Mouse (Mus musculus) neural tube, embryonic 15.5 days (tissue): ENCODE measurements around the gene Nhsl2. TPM values are rescaled to one million over a fixed set of nuclear protein-coding genes. Genes with fewer than 3 reads are reported as not detected.
A peak's percentile ranks its signal among the peaks of the same experiment; 100 is the strongest.

Source experiments
- ATAC-seq: fragments of 200-750 bp; cut with Nextera tagmentation; 2 replicates; pipeline ENCODE4 v1.8.0; 2017; ENCODE audit warnings: mild to moderate bottlenecking, moderate TSS enrichment, moderate library complexity; ENCODE audit not compliant: low FRiP score
- H3K27ac ChIP-seq: fragments of 300-500 bp; sonication (generic); replicated peaks from 2 replicates; pipeline ENCODE4 v1.5.1; 2015; ENCODE audit warnings: mild to moderate bottlenecking, inconsistent platforms
- H3K27me3 ChIP-seq: fragments of 300-500 bp; sonication (generic); replicated peaks from 2 replicates; pipeline ENCODE4 v1.6.1; 2015; ENCODE audit warnings: inconsistent platforms
- H3K36me3 ChIP-seq: fragments of 300-500 bp; sonication (generic); 2 replicates; pipeline ENCODE4 v1.6.1; 2015; ENCODE audit warnings: inconsistent platforms
- H3K4me1 ChIP-seq: fragments of 300-500 bp; sonication (generic); 2 replicates; pipeline ENCODE4 v1.6.1; 2015; ENCODE audit warnings: inconsistent platforms
- H3K4me2 ChIP-seq: fragments of 300-500 bp; sonication (generic); 2 replicates; pipeline ENCODE4 v1.6.1; 2015; ENCODE audit warnings: inconsistent platforms, mild to moderate bottlenecking, moderate library complexity
- H3K4me3 ChIP-seq: fragments of 300-500 bp; sonication (generic); replicated peaks from 2 replicates; pipeline ENCODE4 v1.5.1; 2015; ENCODE audit warnings: mild to moderate bottlenecking, inconsistent platforms
- H3K9ac ChIP-seq: fragments of 300-500 bp; sonication (generic); replicated peaks from 2 replicates; pipeline ENCODE4 v1.6.1; 2015; ENCODE audit warnings: mild to moderate bottlenecking, inconsistent platforms
- H3K9me3 ChIP-seq: fragments of 300-500 bp; sonication (generic); replicated peaks from 2 replicates; pipeline ENCODE4 v1.6.1; 2016; ENCODE audit warnings: inconsistent platforms
- WGBS: fragments of 180-500 bp; shearing (Covaris S2); methylation state at CpG from one replicate; pipeline ENCODE4 v1.1.7; 2015; ENCODE audit warnings: mixed read lengths; 5-methylcytosine and 5-hydroxymethylcytosine counted together
- polyA plus RNA-seq: library from polyadenylated mRNA; unstranded; fragments of >200 nt; fragmentation: Nextera tagmentation; extraction: Ambion mirVana; gene quantifications from 2 replicates; pipeline ENCODE4 v1.2.1, GENCODE M21; 2015

The Nhsl2 gene
- polyA plus RNA-seq, 1 experiment from 2014 or later, result 4.7 TPM

DNA sequence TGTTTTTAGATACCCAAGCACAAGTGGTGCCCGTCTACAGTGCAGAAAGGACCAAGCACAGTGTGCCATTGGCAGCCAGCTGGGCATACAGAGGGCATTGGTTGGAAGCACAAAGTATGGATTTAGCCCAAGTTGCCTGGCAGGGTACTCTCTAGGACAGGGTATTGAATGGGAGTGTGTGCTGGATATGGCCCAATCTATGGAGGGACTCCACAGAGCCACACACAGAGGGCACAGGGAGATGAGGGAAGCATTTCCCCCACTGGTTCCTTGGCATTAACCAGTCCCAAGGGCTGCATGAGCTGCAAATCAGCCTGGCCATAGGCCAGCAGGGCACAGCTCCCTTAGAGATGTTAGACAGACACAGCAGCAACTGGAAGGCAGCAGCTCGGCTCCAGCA is 79.9 kb downstream of the Nhsl2 start:
- 69% methylated on average over 2 of the region's 2 CpGs for WGBS
- H3K27ac ChIP-seq, result no peak overlapping the region
- peak; percentile 45; the same call in 1 of the 2 replicates for ATAC-seq
- H3K9ac ChIP-seq, result no peak overlapping the region
- no peaks in the 10 kb centered on the region for H3K36me3 ChIP-seq
- H3K27me3 ChIP-seq, result peaks cover 18% of the 10 kb centered on the region; the same call in 1 of the 2 replicates
- no peaks in the 10 kb centered on the region for H3K4me1 ChIP-seq
- H3K4me2 ChIP-seq, result no peak overlapping the region
- no peak overlapping the region for H3K4me3 ChIP-seq
- H3K9me3 ChIP-seq, result no peaks in the 10 kb centered on the region

DNA sequence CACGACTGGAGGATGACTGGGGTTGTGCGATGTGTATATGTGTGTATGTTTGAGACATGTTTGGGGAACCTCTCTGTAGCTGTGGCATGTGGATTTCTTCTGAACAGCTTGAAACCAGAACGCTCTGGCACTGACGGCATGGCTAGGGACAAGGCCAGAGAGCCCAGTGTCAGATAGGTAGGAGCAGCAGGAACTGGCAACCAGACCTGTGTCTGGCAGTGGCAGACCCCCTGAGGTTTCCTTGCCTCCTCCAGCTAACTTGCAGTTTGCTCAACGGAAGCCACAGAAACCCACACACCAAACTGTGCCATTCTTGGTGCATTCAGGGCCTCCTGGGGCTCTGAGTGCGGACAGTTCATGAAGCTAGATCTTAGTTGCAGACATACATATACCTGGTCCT is 81.1 kb downstream of the Nhsl2 start:
- peaks cover 18% of the 10 kb centered on the region; the same call in 1 of the 2 replicates for H3K27me3 ChIP-seq

DNA sequence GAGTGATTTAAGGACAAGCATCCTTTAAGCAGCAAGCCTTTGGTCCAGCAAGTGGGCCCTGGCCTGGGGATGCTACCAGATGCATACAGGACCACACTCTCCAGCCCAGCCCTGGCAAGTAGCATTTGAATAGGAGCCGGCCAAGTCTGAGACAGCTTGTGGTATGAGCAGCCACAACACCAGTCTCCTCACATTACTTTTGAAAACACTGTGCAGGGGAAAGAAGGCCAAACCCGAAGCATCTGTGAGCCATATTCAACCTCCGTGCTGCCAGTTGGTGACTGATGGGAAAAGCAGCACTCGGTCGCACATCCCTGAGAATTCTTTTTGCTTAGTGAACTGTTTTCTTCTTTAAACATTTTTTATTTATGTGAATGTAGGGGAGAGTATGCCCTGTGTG is 81.8 kb downstream of the Nhsl2 start:
- Histone ChIP-seq H3K4me3 (no peak overlapping the region), H3K4me2 (no peak overlapping the region), H3K36me3 (no peaks in the 10 kb centered on the region), H3K27ac (no peak overlapping the region), H3K9me3 (no peaks in the 10 kb centered on the region), H3K4me1 (no peaks in the 10 kb centered on the region), H3K9ac (no peak overlapping the region), H3K27me3 (peaks cover 19% of the 10 kb centered on the region; the same call in 1 of the 2 replicates)
- 87% methylated on average over 5 of the region's 5 CpGs for WGBS
- ATAC-seq, result no peak

More for the DNA sequence above, 81.1 kb downstream of the Nhsl2 start:
- Histone ChIP-seq H3K4me2 (no peak overlapping the region), H3K27ac (no peak overlapping the region), H3K4me1 (no peaks in the 10 kb centered on the region), H3K36me3 (no peaks in the 10 kb centered on the region), H3K9me3 (no peaks in the 10 kb centered on the region), H3K4me3 (no peak overlapping the region), H3K9ac (no peak overlapping the region)
- ATAC-seq, result no peak
- 93% methylated on average over 6 of the region's 6 CpGs for WGBS

DNA sequence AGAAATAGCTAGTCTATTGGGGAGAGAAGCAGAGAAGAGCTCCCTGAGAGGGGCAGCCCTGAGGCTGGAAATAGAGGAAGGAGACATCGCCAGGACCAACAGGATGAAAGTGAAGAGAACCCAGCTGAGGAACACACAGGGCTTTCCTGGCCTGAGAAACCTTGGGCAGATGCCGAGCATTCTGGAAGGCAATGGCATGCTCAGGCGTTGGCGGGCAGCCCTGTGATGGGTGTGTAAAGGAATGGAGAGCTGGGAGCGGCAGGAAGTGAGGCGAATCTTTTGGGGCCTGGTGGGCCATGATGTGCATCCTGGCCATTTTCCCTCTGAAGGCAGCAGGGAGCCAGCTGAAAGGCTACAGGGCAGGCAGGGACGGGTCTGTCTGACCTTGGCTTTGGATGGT is 83.1 kb downstream of the Nhsl2 start:
- no peaks in the 10 kb centered on the region for H3K36me3 ChIP-seq
- H3K4me3 ChIP-seq, result no peak overlapping the region
- no peaks in the 10 kb centered on the region for H3K9me3 ChIP-seq
- H3K4me2 ChIP-seq, result no peak overlapping the region
- no peak for ATAC-seq
- WGBS, result 87% methylated on average over 7 of the region's 7 CpGs
- peaks cover 25% of the 10 kb centered on the region; the same call in 1 of the 2 replicates for H3K27me3 ChIP-seq
- H3K9ac ChIP-seq, result no peak overlapping the region
- no peak overlapping the region for H3K27ac ChIP-seq
- H3K4me1 ChIP-seq, result no peaks in the 10 kb centered on the region

DNA sequence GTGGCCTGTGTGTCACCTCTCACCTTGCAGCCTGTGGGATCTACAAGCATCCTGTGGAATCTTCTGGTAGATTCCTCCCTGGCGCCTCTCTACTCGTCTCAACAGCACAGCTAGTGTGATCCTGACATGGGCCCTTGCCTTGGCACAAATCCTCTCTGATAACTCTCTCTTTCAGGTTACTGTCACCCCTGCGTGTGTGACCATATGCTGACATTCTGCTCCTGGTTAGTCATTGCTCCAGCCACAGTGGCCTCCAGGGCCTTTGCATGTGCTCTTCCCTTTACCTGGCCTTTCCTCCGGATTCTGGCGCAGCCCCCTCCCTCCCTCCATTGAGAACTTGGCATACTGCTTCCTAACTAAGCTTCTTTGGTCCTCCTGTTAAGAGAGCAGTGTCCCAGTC is 84.2 kb downstream of the Nhsl2 start:
- no peak overlapping the region for H3K4me3 ChIP-seq
- no peak overlapping the region for H3K9ac ChIP-seq
- ATAC-seq, result no peak
- peaks cover 25% of the 10 kb centered on the region; the same call in 1 of the 2 replicates for H3K27me3 ChIP-seq
- no peaks in the 10 kb centered on the region for H3K9me3 ChIP-seq
- H3K27ac ChIP-seq, result no peak overlapping the region
- H3K4me1 ChIP-seq, result no peaks in the 10 kb centered on the region
- H3K4me2 ChIP-seq, result no peak overlapping the region
- WGBS, result 91% methylated on average over 5 of the region's 5 CpGs
- no peaks in the 10 kb centered on the region for H3K36me3 ChIP-seq

DNA sequence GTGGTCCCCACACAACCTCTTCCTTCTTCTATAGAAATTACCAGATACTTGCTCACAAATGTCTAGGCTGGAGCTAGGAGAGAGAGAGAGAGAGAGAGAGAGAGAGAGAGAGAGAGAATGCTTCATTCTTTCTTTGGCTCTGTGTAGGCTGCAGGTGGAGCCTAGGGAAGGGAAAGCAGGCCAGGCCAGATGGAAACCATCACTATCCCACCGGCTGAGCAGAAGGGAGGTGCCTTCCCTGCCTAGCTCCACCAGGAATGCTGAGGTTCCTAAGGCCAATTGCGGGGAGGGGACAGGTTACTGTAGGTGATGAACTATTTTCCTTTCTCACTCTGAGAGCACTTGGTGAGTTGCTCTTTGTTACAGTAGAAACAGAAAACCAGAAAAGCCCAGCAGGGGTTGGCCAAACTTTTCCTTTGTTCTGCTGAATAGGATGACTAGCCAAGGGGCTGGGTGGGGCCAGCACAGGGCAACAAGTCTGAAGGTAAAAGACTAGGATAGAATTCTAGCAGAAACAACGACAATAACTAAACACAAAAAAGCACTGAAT is 86.2 kb downstream of the Nhsl2 start:
- Histone ChIP-seq H3K4me3 (no peak overlapping the region), H3K4me1 (no peaks in the 10 kb centered on the region), H3K9me3 (no peaks in the 10 kb centered on the region), H3K27me3 (peaks cover 21% of the 10 kb centered on the region; the same call in 1 of the 2 replicates), H3K36me3 (no peaks in the 10 kb centered on the region), H3K27ac (no peak overlapping the region), H3K4me2 (no peak overlapping the region), H3K9ac (no peak overlapping the region)
- ATAC-seq, result no peak
- WGBS, result 58% methylated on average over 3 of the region's 3 CpGs

DNA sequence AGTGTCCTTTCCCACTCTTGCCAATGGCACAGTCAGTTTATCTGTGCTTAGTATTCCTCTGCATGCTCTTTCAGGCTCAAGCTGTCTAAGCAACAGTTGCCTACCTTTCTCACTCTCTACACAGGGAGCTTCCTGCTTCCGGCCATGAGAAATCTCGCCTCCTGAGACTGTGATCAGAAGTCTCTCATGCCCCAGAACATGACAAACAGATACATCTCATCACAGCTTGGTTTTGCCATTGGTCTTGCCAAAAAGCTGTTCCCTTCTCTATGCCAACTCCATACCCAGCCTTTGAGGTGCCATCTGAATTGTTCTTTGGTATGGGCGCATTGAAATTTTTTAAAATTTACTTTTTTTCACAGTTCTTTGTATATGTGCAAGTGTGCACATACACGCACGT is 90.3 kb downstream of the Nhsl2 start:
- Histone ChIP-seq H3K9ac (no peak overlapping the region), H3K4me2 (no peak overlapping the region), H3K4me3 (no peak overlapping the region), H3K36me3 (no peaks in the 10 kb centered on the region), H3K27ac (no peak overlapping the region), H3K27me3 (0 out of 2 replicates have a peak, but pooled peaks cover 17% of the 10 kb centered on the region), H3K9me3 (no peaks in the 10 kb centered on the region), H3K4me1 (no peaks in the 10 kb centered on the region)
- WGBS, result 87% methylated on average over 5 of the region's 5 CpGs
- ATAC-seq, result no peak

DNA sequence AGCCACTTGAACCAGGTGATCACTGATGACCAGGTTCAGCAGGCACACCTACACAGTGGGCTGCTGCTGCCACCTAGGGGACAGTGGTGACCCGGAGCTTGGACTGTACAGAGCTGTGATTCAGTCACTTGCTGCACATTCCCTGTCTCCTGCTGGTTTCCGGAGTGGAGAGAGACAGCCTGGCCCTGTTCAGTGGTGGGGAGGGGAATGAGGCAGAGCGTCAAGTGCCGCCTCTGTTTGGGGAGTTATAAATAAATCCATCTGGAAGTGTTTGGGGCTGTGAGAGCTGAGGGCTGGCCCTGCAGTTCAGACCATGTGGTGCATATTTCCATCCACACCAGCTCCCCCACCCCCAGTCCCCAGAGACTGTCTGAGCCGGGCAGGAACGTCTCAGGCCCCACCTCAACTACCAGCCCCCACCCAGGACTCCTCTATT is 93.3 kb downstream of the Nhsl2 start:
- peak; percentile 77 for ATAC-seq
- WGBS, result 13% methylated on average over 6 of the region's 6 CpGs
- H3K4me3 ChIP-seq, result no peak overlapping the region

DNA sequence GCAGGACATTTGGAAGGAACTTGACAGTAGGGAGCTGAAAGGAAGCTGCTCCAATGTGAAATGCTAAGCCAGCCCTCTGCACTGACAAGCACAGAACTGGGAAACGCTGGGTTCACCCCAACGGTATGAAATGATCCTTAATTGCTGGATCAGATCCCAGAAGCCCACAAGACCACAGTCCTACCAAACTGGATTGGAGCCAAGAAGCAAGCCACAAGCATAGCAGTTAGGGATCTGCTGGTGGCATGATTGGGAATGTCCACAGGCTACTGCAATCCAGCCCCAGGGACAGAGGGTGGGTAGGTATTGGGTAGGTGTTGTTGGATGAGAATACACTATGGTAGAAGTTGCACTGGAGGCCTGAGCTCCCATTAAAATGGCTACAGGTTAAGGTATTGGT is 94.6 kb downstream of the Nhsl2 start:
- no peaks in the 10 kb centered on the region for H3K36me3 ChIP-seq
- H3K9ac ChIP-seq, result no peak overlapping the region
- no peak overlapping the region for H3K4me3 ChIP-seq
- no peaks in the 10 kb centered on the region for H3K4me1 ChIP-seq
- peaks cover 24% of the 10 kb centered on the region; the same call in 1 of the 2 replicates for H3K27me3 ChIP-seq
- H3K4me2 ChIP-seq, result no peak overlapping the region
- H3K27ac ChIP-seq, result no peak overlapping the region
- ATAC-seq, result no peak
- 67% methylated on average over 2 of the region's 2 CpGs for WGBS
- no peaks in the 10 kb centered on the region for H3K9me3 ChIP-seq

More for the DNA sequence above, 93.3 kb downstream of the Nhsl2 start:
- no peaks in the 10 kb centered on the region for H3K9me3 ChIP-seq
- H3K27ac ChIP-seq, result no peak overlapping the region
- no peaks in the 10 kb centered on the region for H3K4me1 ChIP-seq
- H3K9ac ChIP-seq, result no peak overlapping the region
- peaks cover 16% of the 10 kb centered on the region; the same call in 1 of the 2 replicates for H3K27me3 ChIP-seq
- H3K4me2 ChIP-seq, result no peak overlapping the region
- no peaks in the 10 kb centered on the region for H3K36me3 ChIP-seq

DNA sequence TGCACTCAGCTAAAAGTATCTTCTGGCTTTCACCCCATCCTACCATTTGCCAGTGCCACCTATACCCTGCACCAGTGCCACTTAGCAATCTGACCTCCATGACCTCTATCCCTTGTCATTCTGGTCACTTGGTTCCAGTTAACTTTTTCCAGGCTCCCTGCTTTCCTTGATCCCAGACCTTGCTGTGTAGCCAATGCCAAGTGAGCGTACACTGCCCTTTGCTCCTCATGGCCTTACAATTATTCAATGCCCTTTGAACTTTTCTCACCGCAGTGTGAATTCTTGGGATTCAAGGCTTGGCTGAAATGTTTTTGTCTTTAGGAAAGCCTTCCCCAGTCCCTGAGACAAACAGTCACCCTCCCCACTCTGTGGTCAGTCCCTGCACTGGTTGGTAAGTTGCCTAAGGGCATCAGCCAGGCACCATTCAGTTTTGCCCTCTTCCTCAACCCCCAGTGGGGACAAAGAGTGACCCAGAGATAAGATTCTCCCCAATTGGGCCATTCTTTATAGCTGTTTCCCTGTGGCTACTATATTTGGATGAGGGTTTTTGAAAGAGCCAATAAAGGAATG is 95.7 kb downstream of the Nhsl2 start:
- H3K4me3 ChIP-seq, result no peak overlapping the region
- WGBS, result 76% methylated on average over 2 of the region's 2 CpGs
- H3K9me3 ChIP-seq, result no peaks in the 10 kb centered on the region
- no peak overlapping the region for H3K9ac ChIP-seq
- peaks cover 24% of the 10 kb centered on the region; the same call in 1 of the 2 replicates for H3K27me3 ChIP-seq
- no peak for ATAC-seq
- no peak overlapping the region for H3K27ac ChIP-seq
- no peaks in the 10 kb centered on the region for H3K36me3 ChIP-seq
- H3K4me2 ChIP-seq, result no peak overlapping the region
- H3K4me1 ChIP-seq, result no peaks in the 10 kb centered on the region

DNA sequence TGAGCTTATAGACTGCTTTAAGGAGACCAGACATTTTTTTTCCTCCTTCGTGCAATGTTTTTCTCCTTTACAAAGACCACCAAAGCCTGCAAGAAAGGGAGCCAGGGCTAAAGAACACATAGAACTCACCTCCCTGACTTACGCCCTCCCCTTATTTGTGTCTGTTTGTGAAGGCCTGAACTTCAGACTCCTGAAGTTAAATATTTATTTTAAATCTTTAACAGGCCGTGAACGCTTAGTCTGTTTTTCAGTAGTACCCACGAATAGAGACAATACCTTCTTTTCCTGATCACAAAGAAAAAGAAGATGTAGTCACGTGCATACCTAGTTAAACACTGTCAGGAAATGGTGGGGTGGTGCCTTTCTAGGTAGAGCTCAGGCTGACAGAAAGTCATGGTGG is 103.3 kb downstream of the Nhsl2 start:
- Histone ChIP-seq H3K9me3 (no peaks in the 10 kb centered on the region), H3K4me1 (no peaks in the 10 kb centered on the region), H3K27ac (no peak overlapping the region), H3K36me3 (no peaks in the 10 kb centered on the region), H3K9ac (no peak overlapping the region), H3K4me3 (no peak overlapping the region), H3K4me2 (no peak overlapping the region), H3K27me3 (peaks cover 28% of the 10 kb centered on the region; the same call in 1 of the 2 replicates)
- 80% methylated on average over 6 of the region's 6 CpGs for WGBS
- no peak for ATAC-seq

DNA sequence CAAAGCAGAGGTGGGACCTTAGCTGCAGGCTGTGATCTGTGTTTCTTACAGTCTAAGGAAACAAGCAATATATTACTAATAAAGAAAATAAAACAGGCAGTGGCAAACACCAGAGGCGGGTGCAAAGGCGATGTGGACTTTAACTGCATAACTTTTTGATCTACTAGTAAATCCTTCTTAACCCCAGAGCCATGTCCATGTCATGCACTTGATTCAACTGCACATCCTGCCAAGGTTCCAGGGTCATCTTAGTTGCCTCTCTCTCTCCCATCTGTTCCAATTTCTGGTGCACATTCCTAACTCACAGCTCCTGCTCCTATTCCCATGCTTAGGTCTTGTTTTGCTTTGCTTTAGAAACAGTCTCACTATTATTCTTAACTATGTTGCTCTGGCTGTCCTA is 104.1 kb downstream of the Nhsl2 start:
- no peak for ATAC-seq
- H3K27me3 ChIP-seq, result peaks cover 20% of the 10 kb centered on the region; the same call in 1 of the 2 replicates
- no peaks in the 10 kb centered on the region for H3K36me3 ChIP-seq
- no peak overlapping the region for H3K4me2 ChIP-seq
- no peaks in the 10 kb centered on the region for H3K9me3 ChIP-seq
- no peak overlapping the region for H3K4me3 ChIP-seq
- H3K27ac ChIP-seq, result no peak overlapping the region
- WGBS, result 100% methylated on average over 2 of the region's 2 CpGs
- H3K9ac ChIP-seq, result no peak overlapping the region
- no peaks in the 10 kb centered on the region for H3K4me1 ChIP-seq
